Mouse (Mus musculus) yolk sac, embryonic 10.5 days (tissue): ENCODE results near the gene Dnajb8.

Source experiments
- DNase-seq: peaks from one replicate; pipeline ENCODE4 v3.0.0-alpha.2; 2017; ENCODE audit warnings: low spot score

The Dnajb8 gene

GRCm38 (mm10) chr6:88199718-88200692 lies 22.1 kb upstream of the Dnajb8 start:
- no peak for DNase-seq

- DNase-seq = no peak
These were observed 21.1 kb upstream of the Dnajb8 start for GRCm38 (mm10) chr6:88200693-88201609.

GRCm38 (mm10) chr6:88201926-88202700 lies 20.0 kb upstream of the Dnajb8 start:
- no peak for DNase-seq

- DNase-seq = no peak
These were observed 19.0 kb upstream of the Dnajb8 start for GRCm38 (mm10) chr6:88202921-88203690.

GRCm38 (mm10) chr6:88203791-88204405 lies 18.2 kb upstream of the Dnajb8 start:
- no peak for DNase-seq

- no peak for DNase-seq
These were observed 17.3 kb upstream of the Dnajb8 start for GRCm38 (mm10) chr6:88204531-88205385.

- no peak for DNase-seq
These were observed 16.7 kb upstream of the Dnajb8 start for GRCm38 (mm10) chr6:88205386-88205700.

- DNase-seq = no peak
These were observed 16.1 kb upstream of the Dnajb8 start for GRCm38 (mm10) chr6:88205937-88206336.

GRCm38 (mm10) chr6:88206566-88206965 lies 15.5 kb upstream of the Dnajb8 start:
- DNase-seq = no peak

GRCm38 (mm10) chr6:88207403-88208033 lies 14.6 kb upstream of the Dnajb8 start:
- no peak for DNase-seq

GRCm38 (mm10) chr6:88208321-88208720 lies 13.7 kb upstream of the Dnajb8 start:
- no peak for DNase-seq

- no peak for DNase-seq
These were observed 12.6 kb upstream of the Dnajb8 start for GRCm38 (mm10) chr6:88209453-88209852.

- DNase-seq = no peak
These were observed 11.9 kb upstream of the Dnajb8 start for GRCm38 (mm10) chr6:88210182-88210581.

GRCm38 (mm10) chr6:88215797-88216196 lies 6.3 kb upstream of the Dnajb8 start:
- no peak for DNase-seq

GRCm38 (mm10) chr6:88216199-88216598 lies 5.9 kb upstream of the Dnajb8 start:
- no peak for DNase-seq

- no peak for DNase-seq
These were observed 3.0 kb upstream of the Dnajb8 start for GRCm38 (mm10) chr6:88219094-88219493.

GRCm38 (mm10) chr6:88226570-88226994 lies 4.5 kb downstream of the Dnajb8 start:
- DNase-seq = no peak

GRCm38 (mm10) chr6:88227537-88227936 lies 5.5 kb downstream of the Dnajb8 start:
- no peak for DNase-seq

- DNase-seq = no peak
These were observed 7.2 kb downstream of the Dnajb8 start for GRCm38 (mm10) chr6:88229221-88229620.
